Mouse (Mus musculus): ENCODE measurements around the gene BC005561. TPM values are rescaled to one million over a fixed set of nuclear protein-coding genes. Genes with fewer than 3 reads are reported as not detected.

The BC005561 gene
- polyA plus RNA-seq, 1 experiment from 2014 or later = 11.7 TPM

Other genes starting within 250 kb of the BC005561 start
- gene Ibsp, start 209.2 kb upstream of the BC005561 start, polyA plus RNA-seq (2015; fragmentation: Nextera tagmentation; extraction: Ambion mirVana) = 0.26 and 0.73 TPM in 2 replicates
- gene Mepe, start 183.0 kb upstream of the BC005561 start, polyA plus RNA-seq (2015; fragmentation: Nextera tagmentation; extraction: Ambion mirVana) = not detected in 2 replicates
- gene Spp1, start 73.2 kb upstream of the BC005561 start, polyA plus RNA-seq (2015; fragmentation: Nextera tagmentation; extraction: Ambion mirVana) = 7.7 and 31.8 TPM in 2 replicates
- 8.8 and 9.2 TPM in 2 replicates for gene Pkd2, start 48.9 kb upstream of the BC005561 start, polyA plus RNA-seq (2015; fragmentation: Nextera tagmentation; extraction: Ambion mirVana)